Mouse (Mus musculus) heart, embryonic 10.5 days (tissue): ENCODE measurements around the gene Wnt10a. TPM values are rescaled to one million over a fixed set of nuclear protein-coding genes. Genes with fewer than 3 reads are reported as not detected.
A peak's percentile ranks its signal among the peaks of the same experiment; 100 is the strongest.

Experiments
- DNase-seq: peaks from one replicate; pipeline ENCODE4 v3.0.0-alpha.2; 2017; ENCODE audit warnings: low spot score
- H3K27ac ChIP-seq: fragments of 300-500 bp; sonication (generic); 2 replicates; pipeline ENCODE4 v1.5.1; 2016; ENCODE audit warnings: mild to moderate bottlenecking
- H3K27me3 ChIP-seq: fragments of 300-500 bp; sonication (generic); 2 replicates; pipeline ENCODE4 v1.6.1; 2016; ENCODE audit warnings: mild to moderate bottlenecking; ENCODE audit not compliant: poor library complexity, insufficient read depth, severe bottlenecking
- H3K36me3 ChIP-seq: fragments of 300-500 bp; sonication (generic); 2 replicates; pipeline ENCODE4 v1.6.1; 2016; ENCODE audit warnings: mild to moderate bottlenecking, moderate library complexity
- H3K4me1 ChIP-seq: fragments of 300-500 bp; sonication (generic); 2 replicates; pipeline ENCODE4 v1.6.1; 2016; ENCODE audit warnings: mild to moderate bottlenecking
- H3K4me3 ChIP-seq: fragments of 300-500 bp; sonication (generic); 2 replicates; pipeline ENCODE4 v1.5.1; 2016; ENCODE audit warnings: mild to moderate bottlenecking, moderate library complexity
- H3K9me3 ChIP-seq: fragments of 300-500 bp; sonication (generic); 2 replicates; pipeline ENCODE4 v1.6.1; 2016; ENCODE audit warnings: mild to moderate bottlenecking, moderate library complexity
- WGBS: fragments of 180-500 bp; shearing (Covaris S2); methylation state at CpG from one replicate; pipeline ENCODE4 v1.1.7; 2016; 5-methylcytosine and 5-hydroxymethylcytosine counted together
- polyA plus RNA-seq: library from polyadenylated mRNA; unstranded; fragments of >200 nt; fragmentation: Nextera tagmentation; extraction: Ambion mirVana; gene quantifications from 2 replicates; pipeline ENCODE4 v1.2.1, GENCODE M21; 2016

The Wnt10a gene
- polyA plus RNA-seq, 1 experiment from 2014 or later, result 0.29 TPM

DNA sequence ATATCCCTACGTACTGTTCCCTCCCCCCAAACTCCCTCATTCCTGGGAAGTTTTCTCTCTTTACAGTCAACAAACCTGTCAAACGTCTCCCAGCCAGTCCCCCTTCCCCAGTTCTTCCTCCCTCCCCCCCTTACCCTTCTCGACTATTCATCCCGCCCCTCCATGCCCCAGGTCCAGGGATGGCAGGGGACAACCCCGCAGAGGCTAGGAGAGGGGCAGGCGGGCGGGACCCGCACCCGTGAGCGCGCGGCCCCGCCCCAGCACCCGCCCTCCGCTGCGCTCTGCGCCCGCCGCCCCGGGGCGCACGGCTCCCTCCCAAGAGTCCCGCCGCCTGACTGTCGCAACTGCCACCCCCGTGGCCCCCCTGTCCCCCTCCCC lies 19.9 kb upstream of the Wnt10a start:
- Histone ChIP-seq H3K9me3 (no peaks in the 10 kb centered on the region), H3K4me1 (peaks cover 57% of the 10 kb centered on the region), H3K27ac (peak overlapping the region; percentile 62; the same call in 1 of the 2 replicates), H3K27me3 (peaks cover 99% of the 10 kb centered on the region), H3K36me3 (no peaks in the 10 kb centered on the region), H3K4me3 (peak overlapping the region; percentile 70)
- 0% methylated on average over 22 of the region's 26 CpGs for WGBS
- DNase-seq, result no peak

DNA sequence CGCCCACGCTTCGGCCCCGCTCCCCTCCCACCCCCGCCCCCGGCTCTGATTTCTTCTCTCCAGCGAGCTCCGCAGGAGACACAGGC lies 19.6 kb upstream of the Wnt10a start, which contains the start of gene Wnt6:
Gene Wnt6 (plus strand): TSS at position 48 of the 86 bp plus-strand sequence.
- Histone ChIP-seq H3K9me3 (no peaks in the 10 kb centered on the region), H3K36me3 (no peaks in the 10 kb centered on the region), H3K27me3 (peaks cover 99% of the 10 kb centered on the region), H3K4me1 (peaks cover 59% of the 10 kb centered on the region), H3K4me3 (peak within 1 kb of the TSS; percentile 70), H3K27ac (peak within 1 kb of the TSS; percentile 62; the same call in 1 of the 2 replicates)
- WGBS, result no CpG with 5 or more reads among the region's 8 CpGs
- no peak for DNase-seq

DNA sequence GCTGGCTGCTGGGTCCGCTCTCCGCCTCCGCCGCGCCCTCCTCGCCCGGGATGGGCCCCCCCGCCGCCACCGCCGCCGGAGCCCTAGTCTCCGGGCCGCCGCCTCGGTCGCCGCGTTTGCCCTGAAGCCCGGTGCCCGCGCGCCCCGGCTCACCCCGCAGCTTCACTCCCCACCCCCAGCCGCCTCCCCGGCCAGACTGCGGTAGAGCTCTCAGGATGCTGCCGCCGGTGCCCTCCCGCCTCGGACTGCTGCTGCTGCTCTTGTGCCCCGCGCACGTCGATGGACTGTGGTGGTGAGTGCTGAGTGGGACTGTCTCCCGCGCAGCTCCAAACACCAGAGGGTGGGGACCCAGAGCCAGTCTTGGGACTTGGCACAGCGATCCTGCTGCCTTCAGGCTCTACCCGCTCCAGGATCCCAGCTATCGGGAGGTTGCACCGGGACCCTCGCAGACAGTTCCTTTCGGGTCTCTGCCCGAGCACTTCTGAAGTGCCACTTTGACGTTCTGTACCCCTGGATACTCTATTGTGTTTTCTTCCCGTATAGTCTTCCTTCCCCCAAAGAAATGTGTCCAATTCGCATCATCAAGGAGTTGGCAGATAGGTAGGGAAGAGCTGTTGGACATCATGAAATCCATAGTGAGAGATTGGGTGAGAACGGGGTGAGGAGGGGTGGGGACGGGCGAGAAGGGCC lies 19.2 kb upstream of the Wnt10a start:
- DNase-seq, result no peak
- Histone ChIP-seq H3K27ac (peak overlapping the region; percentile 62; the same call in 1 of the 2 replicates), H3K4me1 (peaks cover 62% of the 10 kb centered on the region), H3K27me3 (peaks cover 99% of the 10 kb centered on the region), H3K9me3 (no peaks in the 10 kb centered on the region), H3K4me3 (peak overlapping the region; percentile 70), H3K36me3 (no peaks in the 10 kb centered on the region)
- 1% methylated on average over 50 of the region's 51 CpGs for WGBS

DNA sequence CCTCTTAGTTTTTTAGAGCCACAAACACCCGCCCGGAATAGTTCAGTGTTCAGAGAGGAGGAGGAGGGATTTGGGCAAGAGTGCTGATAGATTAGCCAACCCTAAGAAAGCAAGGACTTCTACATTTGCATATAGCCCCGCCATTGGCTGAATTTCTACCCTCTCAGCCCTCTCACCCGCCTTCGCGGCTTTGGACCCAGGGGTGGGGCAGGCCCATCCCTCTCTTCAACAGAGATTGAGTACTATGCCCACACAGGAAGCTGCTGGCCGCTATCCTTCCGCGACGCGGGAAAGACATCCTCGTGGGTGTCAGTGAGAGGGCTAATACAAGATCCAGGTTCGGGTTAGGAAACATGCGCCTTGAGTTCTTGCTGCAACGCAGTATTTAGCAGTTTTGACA lies 18.2 kb upstream of the Wnt10a start:
- no peaks in the 10 kb centered on the region for H3K36me3 ChIP-seq
- peak; percentile 88 for DNase-seq
- no peaks in the 10 kb centered on the region for H3K9me3 ChIP-seq
- peaks cover 62% of the 10 kb centered on the region for H3K4me1 ChIP-seq
- peak overlapping the region; percentile 70 for H3K4me3 ChIP-seq
- no peak overlapping the region for H3K27ac ChIP-seq
- H3K27me3 ChIP-seq, result peaks cover 99% of the 10 kb centered on the region
- WGBS, result under 1% methylated on average over 15 of the region's 15 CpGs

DNA sequence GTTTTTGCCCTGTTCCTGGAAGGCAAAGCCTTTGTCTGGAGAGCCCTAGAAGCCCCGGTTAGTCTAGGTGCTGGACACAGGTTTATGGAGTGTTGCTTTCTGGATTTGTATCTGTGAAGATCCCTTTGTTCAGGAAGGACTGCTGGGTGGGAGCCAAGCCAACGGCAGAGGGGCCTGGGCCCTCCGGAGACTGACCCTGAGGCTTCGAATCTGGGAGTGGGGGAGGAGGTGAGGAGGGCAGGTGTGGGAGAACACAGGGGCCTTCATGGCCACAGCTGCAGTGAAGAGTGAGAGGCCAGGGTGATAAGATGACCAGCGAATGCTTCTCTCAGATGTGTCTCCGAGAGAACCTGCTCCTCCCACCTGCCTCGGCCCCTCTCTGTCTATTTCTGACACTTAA lies 17.3 kb upstream of the Wnt10a start:
- WGBS, result 21% methylated on average over 7 of the region's 7 CpGs
- DNase-seq, result no peak
- H3K27me3 ChIP-seq, result peaks cover 97% of the 10 kb centered on the region
- peaks cover 65% of the 10 kb centered on the region for H3K4me1 ChIP-seq
- no peaks in the 10 kb centered on the region for H3K36me3 ChIP-seq
- no peak overlapping the region for H3K27ac ChIP-seq
- H3K4me3 ChIP-seq, result no peak overlapping the region; the same call in 1 of the 2 replicates
- no peaks in the 10 kb centered on the region for H3K9me3 ChIP-seq

DNA sequence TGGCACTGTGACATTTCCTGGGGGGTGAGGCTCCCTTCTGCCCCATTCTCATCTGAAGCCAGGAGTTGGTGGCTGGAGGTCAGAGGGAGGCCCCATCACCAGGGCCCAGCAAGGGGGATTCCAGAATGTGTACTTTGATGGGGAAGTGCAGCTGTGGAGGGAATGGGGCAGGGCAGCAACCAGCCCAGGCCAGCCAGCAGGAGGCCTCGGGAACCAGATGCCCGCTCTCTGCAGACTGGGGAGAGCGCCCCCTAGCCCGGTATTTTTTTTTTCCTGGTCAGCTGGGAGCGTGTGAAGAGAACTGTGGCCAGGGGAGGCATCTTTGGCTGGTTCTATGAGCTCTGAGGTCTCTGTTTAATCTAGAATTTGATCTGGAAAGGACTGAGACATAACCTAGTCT lies 15.5 kb upstream of the Wnt10a start:
- Histone ChIP-seq H3K4me1 (peaks cover 54% of the 10 kb centered on the region), H3K27me3 (peaks cover 96% of the 10 kb centered on the region), H3K27ac (no peak overlapping the region), H3K9me3 (no peaks in the 10 kb centered on the region), H3K4me3 (no peak overlapping the region), H3K36me3 (no peaks in the 10 kb centered on the region)
- DNase-seq, result no peak
- WGBS, result 8% methylated on average over 5 of the region's 5 CpGs

DNA sequence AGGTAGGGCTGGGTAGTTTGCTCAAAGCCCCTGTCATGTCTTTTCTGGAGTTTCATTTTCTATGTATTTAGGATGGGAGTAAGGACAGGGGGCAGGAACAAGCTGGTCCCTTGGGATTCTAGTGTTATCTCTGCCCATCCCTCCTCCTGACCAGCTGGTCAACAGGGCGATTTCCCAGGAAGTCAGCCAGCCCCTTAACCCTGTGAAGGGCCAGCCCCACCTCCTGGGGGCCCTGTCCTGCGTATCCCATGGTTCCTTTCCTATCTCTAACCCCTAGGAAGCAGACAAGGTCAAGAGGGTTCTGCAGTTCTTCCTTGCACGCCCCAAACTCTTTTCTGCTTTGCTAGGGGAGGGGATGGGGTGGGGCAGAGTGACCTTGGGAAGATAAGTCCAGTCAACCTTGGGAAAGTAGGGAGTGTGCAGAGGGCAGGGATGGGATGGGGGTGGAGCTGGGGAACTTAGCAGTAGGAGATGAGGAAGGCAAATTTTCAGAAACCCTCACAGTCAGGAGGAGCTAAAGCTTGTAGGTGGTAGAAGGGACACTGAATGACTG lies 12.3 kb upstream of the Wnt10a start:
- 4% methylated on average over 3 of the region's 3 CpGs for WGBS

DNA sequence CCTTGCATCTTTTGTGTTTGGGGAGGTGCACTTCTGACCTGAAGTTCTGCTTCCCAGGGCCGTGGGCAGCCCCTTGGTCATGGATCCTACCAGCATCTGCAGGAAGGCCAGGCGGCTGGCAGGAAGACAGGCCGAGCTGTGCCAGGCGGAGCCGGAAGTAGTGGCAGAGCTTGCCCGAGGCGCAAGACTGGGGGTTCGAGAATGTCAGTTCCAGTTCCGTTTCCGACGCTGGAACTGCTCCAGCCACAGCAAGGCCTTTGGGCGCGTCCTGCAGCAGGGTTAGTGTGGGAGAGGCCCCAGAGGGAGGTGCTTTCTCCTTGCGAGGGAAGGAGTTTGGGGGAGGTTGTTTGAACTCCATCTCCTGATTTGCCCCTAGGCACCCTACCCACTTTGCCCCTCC lies 9.3 kb upstream of the Wnt10a start:
- no peaks in the 10 kb centered on the region for H3K9me3 ChIP-seq
- H3K36me3 ChIP-seq, result no peaks in the 10 kb centered on the region
- H3K27ac ChIP-seq, result no peak overlapping the region
- peaks cover 96% of the 10 kb centered on the region for H3K27me3 ChIP-seq
- 20% methylated on average over 14 of the region's 14 CpGs for WGBS
- no peak overlapping the region for H3K4me3 ChIP-seq
- DNase-seq, result no peak
- peaks cover 30% of the 10 kb centered on the region for H3K4me1 ChIP-seq

More for the DNA sequence above, 12.3 kb upstream of the Wnt10a start:
- Histone ChIP-seq H3K27me3 (peaks cover 97% of the 10 kb centered on the region), H3K4me3 (no peak overlapping the region), H3K36me3 (no peaks in the 10 kb centered on the region), H3K4me1 (peaks cover 48% of the 10 kb centered on the region), H3K27ac (no peak overlapping the region), H3K9me3 (no peaks in the 10 kb centered on the region)
- DNase-seq, result no peak

DNA sequence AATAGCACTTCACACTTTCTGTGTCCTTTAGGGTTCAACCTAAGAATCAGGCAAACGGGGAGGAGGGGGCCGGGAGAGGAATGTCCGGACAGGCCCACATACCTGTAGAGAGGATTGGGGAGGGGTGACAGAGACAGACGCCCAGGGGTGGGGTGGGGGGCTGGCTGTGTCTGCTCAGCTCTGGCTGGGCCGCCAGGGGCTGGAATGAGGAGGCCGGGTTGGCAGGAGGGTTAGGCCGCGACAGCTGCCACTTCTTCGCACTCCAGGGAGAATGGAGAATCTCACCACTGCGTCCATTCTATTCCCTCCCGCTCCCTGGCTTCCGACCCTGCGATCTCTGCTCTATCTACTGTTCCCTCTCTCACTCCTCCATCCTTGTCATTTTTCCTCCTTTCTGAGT lies 7.8 kb upstream of the Wnt10a start:
- H3K27me3 ChIP-seq, result peaks cover 98% of the 10 kb centered on the region
- no peak for DNase-seq
- H3K27ac ChIP-seq, result no peak overlapping the region
- peak overlapping the region; percentile 62 for H3K4me3 ChIP-seq
- H3K36me3 ChIP-seq, result no peaks in the 10 kb centered on the region
- 3% methylated on average over 13 of the region's 13 CpGs for WGBS
- no peaks in the 10 kb centered on the region for H3K9me3 ChIP-seq
- peaks cover 30% of the 10 kb centered on the region for H3K4me1 ChIP-seq

DNA sequence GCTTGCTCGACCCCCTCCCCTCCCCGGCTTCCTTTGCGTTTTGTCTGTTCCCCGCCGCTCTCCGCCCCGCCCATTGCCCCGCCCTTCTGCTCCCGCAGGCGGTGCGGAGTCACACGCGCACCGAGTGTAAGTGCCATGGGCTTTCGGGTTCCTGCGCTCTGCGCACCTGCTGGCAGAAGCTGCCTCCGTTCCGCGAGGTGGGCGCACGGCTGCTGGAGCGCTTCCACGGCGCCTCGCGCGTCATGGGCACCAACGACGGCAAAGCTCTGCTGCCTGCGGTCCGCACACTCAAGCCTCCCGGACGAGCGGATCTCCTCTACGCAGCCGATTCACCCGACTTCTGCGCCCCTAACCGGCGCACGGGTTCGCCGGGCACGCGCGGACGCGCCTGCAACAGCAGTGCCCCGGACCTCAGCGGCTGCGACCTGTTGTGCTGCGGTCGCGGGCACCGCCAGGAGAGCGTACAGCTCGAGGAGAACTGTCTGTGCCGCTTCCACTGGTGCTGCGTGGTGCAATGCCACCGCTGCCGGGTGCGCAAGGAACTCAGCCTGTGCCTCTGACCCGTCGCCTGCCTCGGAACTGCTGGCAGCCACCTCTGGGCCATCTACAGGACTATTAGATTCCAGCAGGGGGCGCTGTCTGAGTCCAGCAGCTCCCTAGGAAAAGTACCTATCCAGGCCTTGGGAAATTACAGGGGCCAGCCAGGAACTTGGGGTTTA lies 7.1 kb upstream of the Wnt10a start:
- Histone ChIP-seq H3K27ac (no peak overlapping the region), H3K4me1 (peaks cover 26% of the 10 kb centered on the region), H3K27me3 (peaks cover 98% of the 10 kb centered on the region), H3K4me3 (peak overlapping the region; percentile 62), H3K9me3 (no peaks in the 10 kb centered on the region), H3K36me3 (no peaks in the 10 kb centered on the region)
- 2% methylated on average over 67 of the region's 67 CpGs for WGBS
- no peak for DNase-seq

DNA sequence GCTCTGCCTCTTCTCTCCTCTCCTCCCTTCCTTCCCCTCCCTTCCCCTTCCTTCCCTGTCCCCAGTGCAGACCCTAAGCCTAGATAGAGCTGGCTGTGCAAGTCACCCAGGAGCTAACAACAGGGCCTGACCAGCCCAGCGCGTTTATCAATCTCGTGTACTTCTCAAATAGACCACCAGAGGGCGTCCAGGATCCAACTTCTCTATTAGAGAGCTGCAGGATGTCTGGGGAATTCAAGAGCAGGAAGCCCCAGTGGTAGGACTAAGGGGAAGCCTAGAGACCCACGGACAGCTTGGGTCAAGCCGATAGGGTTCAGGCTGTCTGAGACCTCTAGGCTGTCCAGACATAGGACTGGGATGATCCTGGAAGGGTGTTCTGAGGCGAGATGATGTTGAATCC lies 3.5 kb upstream of the Wnt10a start:
- WGBS, result 6% methylated on average over 7 of the region's 7 CpGs
- DNase-seq, result no peak
- Histone ChIP-seq H3K4me3 (no peak overlapping the region), H3K36me3 (no peaks in the 10 kb centered on the region), H3K27me3 (peaks cover 99% of the 10 kb centered on the region), H3K27ac (no peak overlapping the region), H3K9me3 (no peaks in the 10 kb centered on the region), H3K4me1 (peaks cover 27% of the 10 kb centered on the region)

DNA sequence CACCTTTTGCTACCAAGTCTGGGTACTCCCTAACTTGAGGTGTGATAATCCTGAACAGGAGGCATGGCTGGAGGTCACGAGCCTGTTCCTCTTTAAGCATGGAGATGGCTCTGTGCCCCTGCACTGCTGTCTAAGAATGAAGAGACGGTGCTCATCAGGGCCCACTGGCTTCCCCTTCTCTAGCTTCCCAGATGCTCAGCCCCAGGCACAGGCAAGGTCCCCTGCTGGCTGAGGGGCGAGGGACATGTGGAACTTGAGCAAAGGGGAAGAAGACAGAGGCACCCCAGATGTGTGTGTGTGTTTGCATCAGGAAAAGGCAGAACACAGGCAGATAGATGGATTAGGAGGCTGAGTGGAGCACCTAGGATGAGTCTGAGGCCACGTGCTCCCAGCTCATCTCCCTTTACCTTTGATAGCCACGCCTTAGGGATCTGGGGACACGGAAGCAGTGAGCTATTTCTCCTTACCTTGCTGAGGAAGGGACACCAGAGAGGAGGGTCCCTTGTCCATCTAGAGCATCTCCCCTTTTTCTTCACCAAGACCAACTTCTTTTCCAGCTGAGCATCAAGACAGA lies 2.6 kb upstream of the Wnt10a start:
- Histone ChIP-seq H3K36me3 (no peaks in the 10 kb centered on the region), H3K4me1 (peaks cover 27% of the 10 kb centered on the region), H3K27me3 (peaks cover 99% of the 10 kb centered on the region), H3K27ac (no peak overlapping the region), H3K4me3 (no peak overlapping the region), H3K9me3 (no peaks in the 10 kb centered on the region)
- DNase-seq, result no peak
- WGBS, result 12% methylated on average over 6 of the region's 6 CpGs

DNA sequence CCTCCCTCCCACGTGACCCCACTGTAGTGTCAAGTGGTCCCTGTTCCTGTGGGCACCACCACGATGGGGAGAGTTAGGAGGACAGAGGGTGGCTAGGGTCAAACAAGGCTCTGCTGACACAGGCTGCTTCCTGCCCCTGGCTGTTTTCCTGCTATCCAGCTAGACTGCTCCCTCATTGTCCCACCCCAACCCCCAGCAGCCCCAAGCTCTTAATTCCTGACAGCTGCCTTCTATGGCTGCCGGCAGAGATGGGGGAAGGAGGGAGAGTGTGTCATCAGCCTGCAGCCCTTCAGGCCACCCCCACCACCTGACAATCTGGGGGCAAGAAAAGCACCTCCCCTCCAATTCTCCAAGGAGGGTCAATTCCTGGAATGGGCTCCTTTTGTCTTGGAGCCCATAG lies 1.2 kb upstream of the Wnt10a start:
- Histone ChIP-seq H3K27ac (no peak overlapping the region), H3K4me3 (no peak overlapping the region), H3K9me3 (no peaks in the 10 kb centered on the region), H3K36me3 (no peaks in the 10 kb centered on the region), H3K27me3 (peaks cover 99% of the 10 kb centered on the region), H3K4me1 (peaks cover 32% of the 10 kb centered on the region)
- 10% methylated on average over 3 of the region's 3 CpGs for WGBS
- DNase-seq, result no peak
